Mouse (Mus musculus) MEL (cell line): ENCODE measurements around the gene Cacna1c.

ENCODE experiments used
- CTCF ChIP-seq, 3 experiments: IDR thresholded peaks in 2 of 3; conservative IDR thresholded peaks in 1 of 3; 2 replicates each; pipeline ENCODE4 v1.5.1; 2011 to 2012; ENCODE audit warnings: low read length in 3 of 3, low read depth in 2 of 3, mild to moderate bottlenecking in 2 of 3, improper control_type of control experiment in 1 of 3, inconsistent platforms in 1 of 3, mixed read lengths in 1 of 3, moderate library complexity in 1 of 3; ENCODE audit not compliant: control insufficient read depth in 1 of 3, insufficient read depth in 1 of 3, poor library complexity in 1 of 3, severe bottlenecking in 1 of 3
- EP300 ChIP-seq, 2 experiments: IDR thresholded peaks; 2 replicates each; pipeline ENCODE4 v1.6.1; 2011; ENCODE audit warnings: improper control_type of control experiment in 2 of 2, low read length in 2 of 2, low read depth in 1 of 2, mild to moderate bottlenecking in 1 of 2
- HCFC1 ChIP-seq: IDR thresholded peaks from 2 replicates; pipeline ENCODE4 v1.6.1; 2012; ENCODE audit warnings: low read depth, mild to moderate bottlenecking, inconsistent platforms, low read length, improper control_type of control experiment, moderate library complexity
- MAX ChIP-seq: IDR thresholded peaks from 2 replicates; pipeline ENCODE4 v1.6.1; 2011; ENCODE audit warnings: low read length, improper control_type of control experiment
- NRF1 ChIP-seq: IDR thresholded peaks from 2 replicates; pipeline ENCODE4 v1.6.1; 2014; ENCODE audit warnings: low read depth, mild to moderate bottlenecking, inconsistent platforms, low read length, improper control_type of control experiment, moderate library complexity; ENCODE audit not compliant: poor library complexity, insufficient read depth, severe bottlenecking
- POLR2A ChIP-seq, 2 experiments: IDR thresholded peaks; 2 replicates each; pipeline ENCODE4 v1.6.1; 2011 to 2012; ENCODE audit warnings: low read length in 2 of 2, mild to moderate bottlenecking in 2 of 2, control low read depth in 1 of 2, improper control_type of control experiment in 1 of 2, low read depth in 1 of 2, moderate library complexity in 1 of 2; ENCODE audit not compliant: control insufficient read depth in 1 of 2, insufficient read depth in 1 of 2, poor library complexity in 1 of 2
- POLR2AphosphoS2 ChIP-seq: IDR thresholded peaks from 2 replicates; pipeline ENCODE4 v1.6.1; 2011; ENCODE audit warnings: low read length, improper control_type of control experiment

DNA sequence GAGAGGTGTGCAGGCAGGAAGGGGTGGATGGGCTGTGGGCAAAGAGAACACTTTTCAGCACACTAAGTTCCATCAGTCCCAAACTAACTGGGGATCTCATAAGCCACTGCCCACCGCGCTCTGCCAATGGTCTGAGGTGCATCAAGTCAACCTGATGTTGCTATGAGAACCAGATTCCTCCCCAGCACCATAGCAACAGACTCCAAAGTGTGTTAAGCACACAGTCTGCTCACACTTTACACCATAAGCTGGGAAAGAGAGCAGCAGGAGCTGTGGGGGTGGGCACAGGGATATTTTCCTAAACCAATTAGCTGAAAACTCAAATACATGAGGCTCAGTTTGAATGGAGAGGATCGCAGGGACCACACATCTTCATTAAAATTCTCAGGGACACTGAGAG, 345.1 kb downstream of the Cacna1c start:
- TF ChIP-seq CTCF (IDR thresholded peaks at IDR 0.05 in 2 of 3, conservative IDR thresholded peaks at IDR 0.05 in 1 of 3; ENCODE audit: control insufficient read depth in 1 of 3, insufficient read depth in 1 of 3, low read depth in 2 of 3, low read length in 3 of 3, poor library complexity in 1 of 3, severe bottlenecking in 1 of 3) (no peak), POLR2A (IDR thresholded peaks at IDR 0.05; ENCODE audit: control insufficient read depth in 1 of 2, insufficient read depth in 1 of 2, low read depth in 1 of 2, low read length in 2 of 2, poor library complexity in 1 of 2) (no peak), POLR2AphosphoS2 (no peak), HCFC1 (no peak), EP300 (IDR thresholded peaks at IDR 0.05; ENCODE audit: low read depth in 1 of 2, low read length in 2 of 2) (no peak), NRF1 (no peak), MAX (no peak)
